Mouse (Mus musculus) bone marrow macrophage, adult 2 months (primary cell): ENCODE data around the gene Fmo2.

Experiments
- CTCF ChIP-seq: IDR thresholded peaks from 2 replicates; pipeline ENCODE4 v1.5.1; 2012; ENCODE audit warnings: low read depth, mild to moderate bottlenecking, low read length, moderate library complexity
- POLR2A ChIP-seq: IDR thresholded peaks from 2 replicates; pipeline ENCODE4 v1.6.1; 2012; ENCODE audit warnings: mild to moderate bottlenecking, low read depth, low read length, borderline replicate concordance

DNA sequence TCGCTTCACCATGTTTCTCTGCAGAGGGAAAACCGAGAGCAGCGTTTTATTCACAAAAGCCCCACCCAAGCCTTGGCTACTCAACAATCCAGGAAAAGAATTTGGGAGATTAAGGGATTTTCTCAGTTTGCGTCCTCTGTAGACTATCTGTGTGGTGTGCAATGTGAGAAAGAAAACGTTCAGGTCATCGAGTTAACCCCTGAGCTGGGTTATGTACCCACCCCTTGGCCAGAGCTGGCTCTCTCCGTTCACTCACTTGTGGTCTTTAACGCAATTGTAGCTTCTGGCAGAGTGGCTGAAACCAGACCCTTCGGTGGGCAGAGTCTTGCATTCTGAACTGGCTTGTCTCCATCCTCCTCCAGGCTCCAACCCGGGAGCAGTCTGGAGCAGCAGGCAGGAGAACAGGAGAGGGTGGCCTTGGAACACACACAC lies 39.0 kb downstream of the Fmo2 start:
- TF ChIP-seq POLR2A (no peak), CTCF (no peak)
